Mouse (Mus musculus) liver, adult 2 months (tissue): ENCODE data around the gene Cdyl2. TPM values are rescaled to one million over a fixed set of nuclear protein-coding genes. Genes with fewer than 3 reads are reported as not detected.

Experiments used
- DNase-seq: peaks from one replicate; pipeline ENCODE4 v3.0.0-alpha.2; 2011; ENCODE audit warnings: low read depth, low spot score; ENCODE audit errors: extremely low read depth
- H3K27ac ChIP-seq: fragments of 200-500 bp; replicated peaks from 2 replicates; pipeline ENCODE4 v1.5.1; 2012; ENCODE audit warnings: low read depth, mild to moderate bottlenecking, control low read depth, inconsistent platforms, low read length; ENCODE audit not compliant: insufficient read depth
- H3K27me3 ChIP-seq: fragments of 200-500 bp; 2 replicates; pipeline ENCODE4 v1.6.1; 2012; ENCODE audit warnings: mild to moderate bottlenecking, moderate library complexity, low read length, inconsistent platforms; ENCODE audit not compliant: control insufficient read depth, insufficient read depth
- H3K36me3 ChIP-seq: fragments of 200-500 bp; 2 replicates; pipeline ENCODE4 v1.6.1; 2012; ENCODE audit warnings: low read length, inconsistent platforms; ENCODE audit not compliant: control insufficient read depth, insufficient read depth
- H3K4me1 ChIP-seq: fragments of 200-500 bp; 2 replicates; pipeline ENCODE4 v1.6.1; 2011; ENCODE audit warnings: low read length; ENCODE audit not compliant: control insufficient read depth, insufficient read depth
- H3K4me3 ChIP-seq: fragments of 200-500 bp; 2 replicates; pipeline ENCODE4 v1.5.1; 2011; ENCODE audit warnings: low read depth, mild to moderate bottlenecking, control low read depth, low read length, moderate library complexity; ENCODE audit not compliant: insufficient read depth
- H3K79me2 ChIP-seq: fragments of 200-500 bp; 2 replicates; pipeline ENCODE4 v1.6.1; 2012; ENCODE audit warnings: inconsistent platforms, mild to moderate bottlenecking, low read length, moderate library complexity; ENCODE audit not compliant: control insufficient read depth, insufficient read depth
- H3K9ac ChIP-seq: fragments of 200-500 bp; 2 replicates; pipeline ENCODE4 v1.6.1; 2012; ENCODE audit warnings: low read depth, mild to moderate bottlenecking, control low read depth, inconsistent platforms, low read length
- CTCF ChIP-seq: fragments of 200-500 bp; IDR thresholded peaks from 2 replicates; pipeline ENCODE4 v1.5.1; 2011; ENCODE audit warnings: low read depth, low read length, control low read depth
- POLR2A ChIP-seq: fragments of 200-500 bp; IDR thresholded peaks from 2 replicates; pipeline ENCODE4 v1.6.1; 2011; ENCODE audit warnings: low read length, control low read depth; ENCODE audit not compliant: insufficient read depth; ENCODE audit errors: extremely low read depth
- WGBS: fragments of 180-500 bp; shearing (Covaris S2); methylation state at CpG from one replicate; pipeline ENCODE4 v1.1.7; 2018; 5-methylcytosine and 5-hydroxymethylcytosine counted together
- polyA plus RNA-seq: library from polyadenylated mRNA; depleted of rRNA; stranded (reverse); fragments of >200 nt; gene quantifications from 2 replicates; pipeline ENCODE4 v1.2.3, GENCODE M21; 2012
- total RNA-seq: library from RNA; depleted of rRNA; stranded (reverse); fragments of >200 nt; gene quantifications from 2 replicates; pipeline ENCODE4 v1.2.3, GENCODE M21; 2014

Gene Cdyl2
- total and polyA plus RNA-seq, 2 experiments: 0.81 to 1.1 TPM

- DNase-seq: no peak
- WGBS: 78% methylated on average over 12 of the region's 12 CpGs
- Histone ChIP-seq H3K27ac (no peak overlapping the region), H3K9ac (no peak overlapping the region), H3K36me3 (no peaks in the 10 kb centered on the region), H3K27me3 (no peaks in the 10 kb centered on the region), H3K4me1 (no peaks in the 10 kb centered on the region), H3K79me2 (no peaks in the 10 kb centered on the region), H3K4me3 (no peak overlapping the region)
- TF ChIP-seq POLR2A: no peak
Measured at GRCm38 (mm10) chr8:116770756-116771155, 38.0 kb upstream of the Cdyl2 start.

- TF ChIP-seq CTCF (no peak), POLR2A (no peak)
- 64% methylated on average over 3 of the region's 3 CpGs for WGBS
- Histone ChIP-seq H3K4me1 (no peaks in the 10 kb centered on the region), H3K4me3 (no peak overlapping the region), H3K9ac (no peak overlapping the region), H3K27ac (no peak overlapping the region), H3K27me3 (no peaks in the 10 kb centered on the region), H3K36me3 (no peaks in the 10 kb centered on the region), H3K79me2 (no peaks in the 10 kb centered on the region)
- DNase-seq: no peak
Measured at GRCm38 (mm10) chr8:116756174-116756573, 23.4 kb upstream of the Cdyl2 start.

GRCm38 (mm10) chr8:116755557-116755956, 22.8 kb upstream of the Cdyl2 start:
- TF ChIP-seq POLR2A (no peak), CTCF (peak; percentile 81)
- Histone ChIP-seq H3K36me3 (no peaks in the 10 kb centered on the region), H3K79me2 (no peaks in the 10 kb centered on the region), H3K27ac (no peak overlapping the region), H3K9ac (no peak overlapping the region), H3K4me1 (no peaks in the 10 kb centered on the region), H3K4me3 (no peak overlapping the region), H3K27me3 (no peaks in the 10 kb centered on the region)
- peak; percentile 24 for DNase-seq
- WGBS: 4% methylated on average over 4 of the region's 4 CpGs

DNA sequence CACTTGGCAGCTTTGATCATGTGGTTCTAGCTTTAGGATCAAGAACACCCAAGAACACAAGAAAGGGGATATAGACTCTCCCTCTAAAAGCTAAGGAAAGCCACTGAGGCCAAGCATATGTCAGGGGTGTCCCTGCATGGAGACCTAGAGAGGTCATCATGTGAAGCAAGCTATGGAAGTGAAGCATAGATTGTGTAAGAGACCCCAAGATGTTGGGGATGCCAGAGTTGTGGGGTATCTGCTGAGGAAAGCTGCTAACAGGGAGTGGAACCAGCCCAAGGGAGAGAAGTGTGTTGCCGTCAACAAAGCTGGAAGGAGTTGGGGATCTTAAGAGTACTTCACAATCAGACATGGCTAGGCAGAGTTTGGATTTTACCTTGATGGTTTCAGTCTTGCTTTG, 7.9 kb upstream of the Cdyl2 start:
- no peaks in the 10 kb centered on the region for H3K27me3 ChIP-seq
- no peak overlapping the region for H3K4me3 ChIP-seq
- WGBS: 100% methylated on average over 1 of the region's 1 CpGs
- H3K36me3 ChIP-seq: no peaks in the 10 kb centered on the region
- H3K27ac ChIP-seq: no peak overlapping the region
- no peak for DNase-seq
- no peaks in the 10 kb centered on the region for H3K4me1 ChIP-seq
- H3K9ac ChIP-seq: no peak overlapping the region
- TF ChIP-seq CTCF: no peak
- TF ChIP-seq POLR2A: no peak
- H3K79me2 ChIP-seq: no peaks in the 10 kb centered on the region

- no peak overlapping the region for H3K27ac ChIP-seq
- 62% methylated on average over 5 of the region's 5 CpGs for WGBS
- no peaks in the 10 kb centered on the region for H3K79me2 ChIP-seq
- H3K27me3 ChIP-seq: no peaks in the 10 kb centered on the region
- no peak overlapping the region for H3K4me3 ChIP-seq
- no peak for DNase-seq
- peaks cover 6% of the 10 kb centered on the region; the same call in 1 of the 2 replicates for H3K4me1 ChIP-seq
- no peaks in the 10 kb centered on the region for H3K36me3 ChIP-seq
- TF ChIP-seq CTCF (no peak), POLR2A (no peak)
- H3K9ac ChIP-seq: no peak overlapping the region
Measured at GRCm38 (mm10) chr8:116735306-116735705, 2.5 kb upstream of the Cdyl2 start.

DNA sequence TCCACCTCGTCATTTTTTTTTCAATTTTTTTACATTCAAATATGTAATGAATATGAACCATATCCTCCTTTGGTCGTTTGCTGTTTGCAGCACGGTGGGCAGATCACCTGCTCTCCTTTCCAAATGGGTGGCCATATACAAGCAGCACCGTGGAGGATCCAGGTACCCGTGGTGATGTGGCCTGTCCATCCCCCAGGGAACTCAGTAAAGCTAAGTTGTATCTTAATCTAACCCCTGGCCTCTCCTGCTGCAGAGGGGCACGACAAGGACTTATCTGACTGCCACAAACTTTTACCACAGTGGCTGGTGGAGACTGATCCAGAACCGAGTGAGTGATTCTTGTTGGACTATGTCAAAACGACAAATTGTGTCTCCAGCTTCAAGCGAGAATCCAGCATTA, 1.4 kb upstream of the Cdyl2 start:
- H3K9ac ChIP-seq: no peak overlapping the region
- no peak overlapping the region for H3K4me3 ChIP-seq
- TF ChIP-seq CTCF (no peak), POLR2A (no peak)
- no peak overlapping the region for H3K27ac ChIP-seq
- no peaks in the 10 kb centered on the region for H3K79me2 ChIP-seq
- no peak for DNase-seq
- H3K4me1 ChIP-seq: peaks cover 6% of the 10 kb centered on the region; the same call in 1 of the 2 replicates
- H3K27me3 ChIP-seq: no peaks in the 10 kb centered on the region
- WGBS: 60% methylated on average over 9 of the region's 9 CpGs
- no peaks in the 10 kb centered on the region for H3K36me3 ChIP-seq
